Comparison of ENCODE assay signal across 9 mouse cellular contexts in genomic region chr16:94972080-94972855, GRCm38 (mm10). TPM values are rescaled to one million over a fixed set of nuclear protein-coding genes. Genes with fewer than 3 reads are reported as not detected.
A peak's percentile ranks its signal among the peaks of the same experiment; 100 is the strongest.
DNase-seq lines count a peak whose midpoint lies in the region; ATAC-seq and TF ChIP-seq lines count a peak whose summit lies in the region.
"Had no signal": no experiment of that assay in that cellular context is flagged by ENCODE, and none has a peak within 500 bp of the region (broad histone marks: within the 10 kb centered on the region; RNA-seq: fewer than 3 reads in every experiment).

No protein-coding gene starts in this region.

- no peak overlapping the region for H3K4me3 ChIP-seq in hindbrain, postnatal 0 days (ENCODE audit: low read length)
- H3K4me3 ChIP-seq: limb, embryonic 15.5 days had no signal

- no peak overlapping the region for H3K4me2 ChIP-seq in hindbrain, postnatal 0 days (ENCODE audit: low read depth, low read length)
- H3K4me2 ChIP-seq: limb, embryonic 15.5 days had no signal

- H3K9me3 ChIP-seq in hindbrain, postnatal 0 days (ENCODE audit: low read length) = no peaks in the 10 kb centered on the region
- H3K9me3 ChIP-seq: limb, embryonic 15.5 days had no signal

- no peak for ATAC-seq in inflammation-experienced regulatory T-cells, adult 6 months
- ATAC-seq in hindbrain, postnatal 0 days = no peak

- H3K27ac ChIP-seq in hindbrain, postnatal 0 days = no peak overlapping the region
- H3K27ac ChIP-seq: limb, embryonic 15.5 days had no signal

- no peaks in the 10 kb centered on the region for H3K4me1 ChIP-seq in hindbrain, postnatal 0 days (ENCODE audit: insufficient read depth, low read length)
- H3K4me1 ChIP-seq: limb, embryonic 15.5 days had no signal

- no peaks in the 10 kb centered on the region for H3K27me3 ChIP-seq in hindbrain, postnatal 0 days (ENCODE audit: insufficient read depth, low read length)
- H3K27me3 ChIP-seq: limb, embryonic 15.5 days had no signal

- DNase-seq in heart, postnatal 10 days = peak; percentile 50 to 67
- no peak for DNase-seq in heart, adult 8-10 months (ENCODE audit: low spot score)
- peak; percentile 2 for DNase-seq in thymus, postnatal 25 days
- no peak for DNase-seq in thymus, adult 18-20 months
- DNase-seq in hindlimb bud, embryonic 11.5 days (ENCODE audit: extremely low spot score, low read depth, low spot score) = peak; percentile 81
- DNase-seq in yolk sac, embryonic 10.5 days (ENCODE audit: low spot score) = peak; percentile 39
- no peak for DNase-seq in hindbrain, postnatal 0 days (ENCODE audit: low spot score)

- no peaks in the 10 kb centered on the region for H3K36me3 ChIP-seq in hindbrain, postnatal 0 days (ENCODE audit: insufficient read depth, low read length)
- H3K36me3 ChIP-seq: limb, embryonic 15.5 days had no signal

- no peak overlapping the region for H3K9ac ChIP-seq in hindbrain, postnatal 0 days (replicated peaks; ENCODE audit: low read length)
- H3K9ac ChIP-seq: limb, embryonic 15.5 days had no signal

- intact Hi-C loops in heart, postnatal 10 days (cut with DNase I) = no loop called here

- no peak for TF ChIP-seq CTCF in hindbrain, postnatal 0 days (IDR thresholded peaks at IDR 0.05; ENCODE audit: low read depth)

- 43% methylated on average over 14 of the region's 14 CpGs for WGBS in hindbrain, postnatal 0 days

RNA-seq across cellular contexts. Expression of gene Kcnj6, which starts 25.2 kb away (rescaled TPM):
- not detected for total RNA-seq in heart, postnatal 10 days (2021)
- not detected for total RNA-seq in heart, adult 8-10 months (2022)
- polyA plus RNA-seq in inflammation-experienced regulatory T-cells, adult 6 months (2017; shearing (Covaris generic)) = not detected
- total RNA-seq in hindbrain, postnatal 0 days (2014; rRNA removed) = 13.9 and 18.3 TPM in 2 replicates
- 4.3 and 5.9 TPM in 2 replicates for polyA plus RNA-seq in hindbrain, postnatal 0 days (2015; fragmentation: Nextera tagmentation; extraction: Ambion mirVana)
- polyA plus RNA-seq: limb, embryonic 15.5 days had no signal

Comparison
In these comparisons a context has a peak if more than half of its experiments do, and no peak if none do; other contexts are left out.
1. DNase-seq: peak in heart, postnatal 10 days (2 of 2), thymus, postnatal 25 days (single experiment), hindlimb bud, embryonic 11.5 days (single experiment) and yolk sac, embryonic 10.5 days (single experiment); none in heart, adult 8-10 months (single experiment), thymus, adult 18-20 months (0 of 2) and hindbrain, postnatal 0 days (single experiment).
2. RNA of gene Kcnj6, which starts 25.2 kb away (total RNA-seq): 13.9 to 18.3 TPM in hindbrain, postnatal 0 days; not detected in heart, postnatal 10 days and not detected in heart, adult 8-10 months; every median in the first group is over 10 times any median in the second.